Mouse (Mus musculus): ENCODE data around the gene Slc26a8. TPM values are rescaled to one million over a fixed set of nuclear protein-coding genes. Genes with fewer than 3 reads are reported as not detected.

The Slc26a8 gene
- polyA plus RNA-seq, 2 experiments = 0.77 to 2.6 TPM

GRCm38 (mm10) chr17:28698672-28699071, 8.6 kb upstream of the Slc26a8 start:
- no peak overlapping the region for H3K4me3 ChIP-seq (replicated peaks; ENCODE audit: low read length)
- H3K4me2 ChIP-seq (replicated peaks; ENCODE audit: low read depth, low read length, severe bottlenecking) = no peak overlapping the region
- no peak for TF ChIP-seq POLR2A (IDR thresholded peaks at IDR 0.05; ENCODE audit: borderline replicate concordance, extremely low read depth, insufficient read depth, insufficient read length)
- H3K9ac ChIP-seq (ENCODE audit: low read depth, low read length, severe bottlenecking) = no peak overlapping the region
- no peak overlapping the region for H3K27ac ChIP-seq (replicated peaks; ENCODE audit: low read depth, low read length)
- ATAC-seq (ENCODE audit: low FRiP score, low read depth) = no peak
- H3K4me1 ChIP-seq (ENCODE audit: control insufficient read depth, insufficient read depth, low read length) = peaks cover under 1% of the 10 kb centered on the region; the same call in 1 of the 2 replicates
- H3K9me3 ChIP-seq (ENCODE audit: control insufficient read depth, low read length) = no peaks in the 10 kb centered on the region
- H3K27me3 ChIP-seq (ENCODE audit: control insufficient read depth, insufficient read depth, low read length) = no peaks in the 10 kb centered on the region
- 91% methylated on average over 2 of the region's 2 CpGs for WGBS
- no peaks in the 10 kb centered on the region for H3K36me3 ChIP-seq (ENCODE audit: control insufficient read depth, insufficient read depth, low read length)
- DNase-seq (ENCODE audit: low spot score) = no peak

- Histone ChIP-seq H3K27me3 (ENCODE audit: control insufficient read depth, insufficient read depth, low read length) (no peaks in the 10 kb centered on the region), H3K9ac (ENCODE audit: low read depth, low read length, severe bottlenecking) (no peak overlapping the region), H3K9me3 (ENCODE audit: control insufficient read depth, low read length) (no peaks in the 10 kb centered on the region), H3K4me2 (replicated peaks; ENCODE audit: low read depth, low read length, severe bottlenecking) (no peak overlapping the region), H3K4me3 (replicated peaks; ENCODE audit: low read length) (no peak overlapping the region), H3K36me3 (ENCODE audit: control insufficient read depth, insufficient read depth, low read length) (no peaks in the 10 kb centered on the region), H3K27ac (replicated peaks; ENCODE audit: low read depth, low read length) (no peak overlapping the region), H3K4me1 (ENCODE audit: control insufficient read depth, insufficient read depth, low read length) (peaks cover 5% of the 10 kb centered on the region)
- no peak for TF ChIP-seq POLR2A (IDR thresholded peaks at IDR 0.05; ENCODE audit: borderline replicate concordance, extremely low read depth, insufficient read depth, insufficient read length)
- no peak for ATAC-seq (ENCODE audit: low FRiP score, low read depth)
- no peak for DNase-seq (ENCODE audit: low spot score)
- WGBS = 50% methylated on average over 4 of the region's 4 CpGs
These were observed 8.2 kb upstream of the Slc26a8 start for GRCm38 (mm10) chr17:28698245-28698644.

GRCm38 (mm10) chr17:28697290-28698195, 7.5 kb upstream of the Slc26a8 start:
- no peak overlapping the region for H3K9ac ChIP-seq (ENCODE audit: low read depth, low read length, severe bottlenecking)
- no peak overlapping the region for H3K4me2 ChIP-seq (replicated peaks; ENCODE audit: low read depth, low read length, severe bottlenecking)
- H3K27me3 ChIP-seq (ENCODE audit: control insufficient read depth, insufficient read depth, low read length) = no peaks in the 10 kb centered on the region
- no peak for ATAC-seq (ENCODE audit: low FRiP score, low read depth)
- H3K36me3 ChIP-seq (ENCODE audit: control insufficient read depth, insufficient read depth, low read length) = no peaks in the 10 kb centered on the region
- TF ChIP-seq POLR2A (IDR thresholded peaks at IDR 0.05; ENCODE audit: borderline replicate concordance, extremely low read depth, insufficient read depth, insufficient read length) = no peak
- 75% methylated on average over 13 of the region's 13 CpGs for WGBS
- peaks cover 11% of the 10 kb centered on the region for H3K4me1 ChIP-seq (ENCODE audit: control insufficient read depth, insufficient read depth, low read length)
- DNase-seq (ENCODE audit: low spot score) = no peak
- H3K4me3 ChIP-seq (replicated peaks; ENCODE audit: low read length) = no peak overlapping the region
- no peaks in the 10 kb centered on the region for H3K9me3 ChIP-seq (ENCODE audit: control insufficient read depth, low read length)
- H3K27ac ChIP-seq (replicated peaks; ENCODE audit: low read depth, low read length) = no peak overlapping the region

GRCm38 (mm10) chr17:28696641-28697040, 6.6 kb upstream of the Slc26a8 start:
- no peaks in the 10 kb centered on the region for H3K9me3 ChIP-seq (ENCODE audit: control insufficient read depth, low read length)
- no peak for DNase-seq (ENCODE audit: low spot score)
- H3K4me2 ChIP-seq (replicated peaks; ENCODE audit: low read depth, low read length, severe bottlenecking) = no peak overlapping the region
- 37% methylated on average over 2 of the region's 2 CpGs for WGBS
- H3K4me3 ChIP-seq (replicated peaks; ENCODE audit: low read length) = no peak overlapping the region
- no peak overlapping the region for H3K27ac ChIP-seq (replicated peaks; ENCODE audit: low read depth, low read length)
- no peak for TF ChIP-seq POLR2A (IDR thresholded peaks at IDR 0.05; ENCODE audit: borderline replicate concordance, extremely low read depth, insufficient read depth, insufficient read length)
- no peak overlapping the region for H3K9ac ChIP-seq (ENCODE audit: low read depth, low read length, severe bottlenecking)
- no peak for ATAC-seq (ENCODE audit: low FRiP score, low read depth)
- H3K27me3 ChIP-seq (ENCODE audit: control insufficient read depth, insufficient read depth, low read length) = no peaks in the 10 kb centered on the region
- H3K4me1 ChIP-seq (ENCODE audit: control insufficient read depth, insufficient read depth, low read length) = peaks cover 11% of the 10 kb centered on the region
- no peaks in the 10 kb centered on the region for H3K36me3 ChIP-seq (ENCODE audit: control insufficient read depth, insufficient read depth, low read length)

- WGBS = 60% methylated on average over 4 of the region's 4 CpGs
These were observed 4.8 kb upstream of the Slc26a8 start for GRCm38 (mm10) chr17:28694832-28695231.

More at GRCm38 (mm10) chr17:28694832-28695231, 4.8 kb upstream of the Slc26a8 start:
- no peak for TF ChIP-seq POLR2A (IDR thresholded peaks at IDR 0.05; ENCODE audit: borderline replicate concordance, extremely low read depth, insufficient read depth, insufficient read length)
- no peak overlapping the region for H3K27ac ChIP-seq (replicated peaks; ENCODE audit: low read depth, low read length)
- H3K4me1 ChIP-seq (ENCODE audit: control insufficient read depth, insufficient read depth, low read length) = peaks cover 12% of the 10 kb centered on the region
- H3K4me3 ChIP-seq (replicated peaks; ENCODE audit: low read length) = no peak overlapping the region
- no peak overlapping the region for H3K9ac ChIP-seq (ENCODE audit: low read depth, low read length, severe bottlenecking)
- no peaks in the 10 kb centered on the region for H3K27me3 ChIP-seq (ENCODE audit: control insufficient read depth, insufficient read depth, low read length)
- ATAC-seq (ENCODE audit: low FRiP score, low read depth) (no peak), DNase-seq (ENCODE audit: low spot score) (no peak)
- no peak overlapping the region for H3K4me2 ChIP-seq (replicated peaks; ENCODE audit: low read depth, low read length, severe bottlenecking)
- no peaks in the 10 kb centered on the region for H3K9me3 ChIP-seq (ENCODE audit: control insufficient read depth, low read length)
- no peaks in the 10 kb centered on the region for H3K36me3 ChIP-seq (ENCODE audit: control insufficient read depth, insufficient read depth, low read length)
